Mouse (Mus musculus) embryonic fibroblast, embryonic 13.5 days (primary cell): Measurements from ENCODE around the gene Lrp11. TPM values are rescaled to one million over a fixed set of nuclear protein-coding genes. Genes with fewer than 3 reads are reported as not detected.
A peak's percentile ranks its signal among the peaks of the same experiment; 100 is the strongest.

ENCODE experiments used
- H3K27ac ChIP-seq: 2 replicates; pipeline ENCODE4 v1.5.1; 2012; ENCODE audit warnings: low read length, control low read depth, inconsistent platforms; ENCODE audit not compliant: insufficient read depth
- H3K4me1 ChIP-seq: 2 replicates; pipeline ENCODE4 v1.6.1; 2011; ENCODE audit warnings: low read length; ENCODE audit not compliant: control insufficient read depth, insufficient read depth
- H3K4me3 ChIP-seq: 2 replicates; pipeline ENCODE4 v1.5.1; 2011; ENCODE audit warnings: mild to moderate bottlenecking, control low read depth, low read length; ENCODE audit not compliant: insufficient read depth
- CTCF ChIP-seq: IDR thresholded peaks from 2 replicates; pipeline ENCODE4 v1.5.1; 2011; ENCODE audit warnings: mild to moderate bottlenecking, control low read depth, low read length, moderate library complexity, borderline replicate concordance; ENCODE audit not compliant: insufficient read depth
- POLR2A ChIP-seq: IDR thresholded peaks from 2 replicates; pipeline ENCODE4 v1.6.1; 2011; ENCODE audit warnings: low read depth, mild to moderate bottlenecking, control low read depth, low read length, moderate library complexity
- polyA plus RNA-seq: library from polyadenylated mRNA; stranded (reverse); fragments of >200 nt; gene quantifications from 2 replicates; pipeline ENCODE4 v1.2.4, GENCODE M21; 2011; ENCODE audit warnings: low read depth; ENCODE audit not compliant: missing spikeins, insufficient read length

The Lrp11 gene
- polyA plus RNA-seq, 1 experiment: 9.0 TPM

DNA sequence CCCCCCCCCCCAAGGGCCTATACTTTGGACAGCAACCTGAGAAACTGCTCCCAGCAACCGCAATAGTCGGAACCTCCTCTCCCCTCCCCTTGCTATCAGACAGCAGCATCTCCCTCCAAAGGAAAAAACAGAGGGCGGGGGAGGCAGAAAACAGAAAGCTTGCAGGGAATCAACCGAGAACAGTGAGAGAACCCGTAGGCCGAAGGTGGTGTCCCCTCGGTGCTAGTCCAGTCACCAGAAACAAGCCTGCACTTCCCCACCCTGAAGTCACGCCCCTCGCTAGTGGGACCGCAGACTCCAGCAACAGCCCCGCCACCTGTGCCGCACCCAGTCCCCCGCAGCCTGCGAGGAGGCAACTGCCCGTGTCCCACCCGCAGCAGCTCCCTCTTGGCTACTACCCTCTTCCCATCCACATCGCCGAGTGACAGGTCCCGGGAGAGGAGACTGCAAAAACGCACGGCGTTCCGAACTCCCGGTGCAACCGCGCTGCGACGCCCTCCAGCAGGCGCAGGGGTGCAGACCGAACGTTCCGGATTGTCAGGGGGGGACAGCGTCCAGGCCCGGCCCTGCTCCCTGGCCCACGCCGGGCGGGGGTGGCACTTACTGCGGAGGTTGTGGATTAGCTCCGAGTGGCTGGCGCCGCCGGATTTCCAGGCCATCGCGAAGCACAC, 73.0 kb downstream of the Lrp11 start:
- Histone ChIP-seq H3K4me1 (no peaks in the 10 kb centered on the region), H3K4me3 (peak overlapping the region; percentile 90), H3K27ac (peak overlapping the region; percentile 29; the same call in 1 of the 2 replicates)
- TF ChIP-seq CTCF (no peak), POLR2A (no peak)

GRCm38 (mm10) chr10:7663159-7664026, 73.8 kb downstream of the Lrp11 start:
- TF ChIP-seq POLR2A (peak; percentile 89), CTCF (no peak)
- Histone ChIP-seq H3K27ac (peak overlapping the region; percentile 38), H3K4me1 (no peaks in the 10 kb centered on the region; the same call in 1 of the 2 replicates), H3K4me3 (peak overlapping the region; percentile 90)

DNA sequence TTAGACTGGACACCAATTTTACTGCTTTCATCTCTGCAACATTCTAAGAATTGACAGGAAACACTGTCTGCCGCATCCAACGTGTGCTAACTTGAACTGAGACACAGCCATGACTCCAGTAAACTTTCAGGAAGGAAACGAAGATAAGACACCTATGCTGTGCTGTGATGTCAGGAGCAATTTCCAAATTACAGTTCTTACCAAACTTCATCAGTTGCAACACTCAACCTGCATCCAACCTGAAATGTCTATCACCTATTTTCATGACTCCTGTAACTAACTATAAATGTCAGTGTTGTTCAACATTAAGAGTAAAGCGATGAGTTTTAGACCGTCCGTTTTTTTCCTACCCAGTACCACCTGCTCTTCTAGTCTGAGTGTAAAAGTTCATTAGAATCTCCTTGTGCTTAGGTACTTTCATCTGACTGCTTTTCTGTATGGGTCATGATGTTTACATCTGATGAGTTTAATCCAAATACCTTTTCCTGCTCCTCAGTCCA, 74.5 kb downstream of the Lrp11 start:
- Histone ChIP-seq H3K4me3 (peak overlapping the region; percentile 90), H3K4me1 (no peaks in the 10 kb centered on the region; the same call in 1 of the 2 replicates), H3K27ac (no peak overlapping the region; the same call in 1 of the 2 replicates)
- TF ChIP-seq POLR2A: no peak; the same call in 1 of the 2 replicates
- TF ChIP-seq CTCF: no peak

DNA sequence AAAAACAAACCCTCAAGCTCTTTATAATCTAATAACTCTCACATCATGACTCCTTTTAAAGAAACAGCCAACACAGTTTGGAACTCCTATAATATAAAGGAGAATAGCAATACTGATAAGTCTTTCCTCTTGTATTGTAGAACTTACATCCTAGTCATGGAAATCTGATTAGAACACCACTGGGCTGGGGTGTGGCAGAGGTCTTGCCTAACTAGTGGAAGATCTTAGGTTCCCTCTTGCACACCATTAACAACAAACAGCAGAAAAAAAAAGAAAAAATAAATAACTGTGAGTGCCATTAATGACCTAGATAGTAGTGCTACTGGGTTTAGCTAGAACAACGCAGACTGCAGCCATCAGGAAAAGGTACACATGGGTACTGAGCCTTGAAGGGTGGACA, 75.3 kb downstream of the Lrp11 start:
- TF ChIP-seq POLR2A: no peak
- no peak for TF ChIP-seq CTCF
- Histone ChIP-seq H3K27ac (no peak overlapping the region), H3K4me3 (no peak overlapping the region), H3K4me1 (no peaks in the 10 kb centered on the region; the same call in 1 of the 2 replicates)

DNA sequence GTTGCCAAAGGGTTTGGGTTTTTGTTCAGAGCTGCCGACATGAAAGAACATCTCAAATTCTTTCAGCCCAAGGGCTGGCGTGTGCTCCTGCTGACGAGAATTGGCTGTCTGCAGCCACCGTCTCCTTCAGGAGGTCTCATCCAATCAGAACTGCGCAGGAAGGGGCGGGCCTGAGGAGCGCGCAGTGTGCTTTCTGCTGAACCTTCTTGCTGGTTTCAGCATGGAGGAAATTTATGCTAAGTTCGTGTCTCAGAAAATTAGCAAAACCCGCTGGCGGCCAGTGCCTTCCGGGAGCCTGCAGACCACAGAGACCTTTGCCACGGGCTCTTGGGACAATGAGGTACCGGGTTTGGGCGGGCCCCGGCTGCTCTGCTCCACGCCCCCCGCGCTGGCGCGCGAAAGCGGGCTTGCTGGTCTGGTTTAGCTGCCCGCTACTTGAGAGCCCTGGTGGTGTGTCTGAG, 77.8 kb downstream of the Lrp11 start, which contains the start of gene Nup43:
Gene Nup43 (plus strand): TSS at position 162 of the 461 bp plus-strand sequence.
- Histone ChIP-seq H3K4me1 (no peaks in the 10 kb centered on the region; the same call in 1 of the 2 replicates), H3K4me3 (peak within 1 kb of the TSS; percentile 80), H3K27ac (0 out of 2 replicates have a peak within 1 kb of the TSS, but pooled peaks have one; percentile 39)
- TF ChIP-seq CTCF: no peak
- peak; percentile 59 for TF ChIP-seq POLR2A

GRCm38 (mm10) chr10:7673673-7674072, 84.1 kb downstream of the Lrp11 start:
- Histone ChIP-seq H3K27ac (no peak overlapping the region), H3K4me1 (no peaks in the 10 kb centered on the region), H3K4me3 (no peak overlapping the region)
- no peak for TF ChIP-seq POLR2A

Other genes with a start within 250 kb of the Lrp11 start
- gene Ulbp1, start 116.2 kb upstream of the Lrp11 start, polyA plus RNA-seq: 5.4 and 8.1 TPM in 2 replicates
- gene Nup43, start 77.7 kb downstream of the Lrp11 start, polyA plus RNA-seq: 22.0 and 25.6 TPM in 2 replicates
- gene Pcmt1, start 91.3 kb downstream of the Lrp11 start, polyA plus RNA-seq: 74.0 and 95.3 TPM in 2 replicates
- 51.7 and 55.3 TPM in 2 replicates for gene Lats1, start 91.4 kb downstream of the Lrp11 start, polyA plus RNA-seq
- gene Katna1, start 136.2 kb downstream of the Lrp11 start, polyA plus RNA-seq: 34.4 and 42.3 TPM in 2 replicates
- gene Ginm1, start 203.0 kb downstream of the Lrp11 start, polyA plus RNA-seq: 84.8 and 95.7 TPM in 2 replicates
- 27.3 and 30.4 TPM in 2 replicates for gene Ppil4, start 203.1 kb downstream of the Lrp11 start, polyA plus RNA-seq
- gene Zc3h12d, start 242.7 kb downstream of the Lrp11 start, polyA plus RNA-seq: not detected in 2 replicates